Mouse (Mus musculus) left cerebral cortex, postnatal 4 days (tissue): Measurements from ENCODE around the gene Ebi3. TPM values are rescaled to one million over a fixed set of nuclear protein-coding genes. Genes with fewer than 3 reads are reported as not detected.
A peak's percentile ranks its signal among the peaks of the same experiment; 100 is the strongest.

Experiments
- DNase-seq: peaks from one replicate; pipeline ENCODE4 v3.0.0-alpha.2; 2022
- intact Hi-C: fragments of 180-260 bp; cut with DNase I; formaldehyde crosslinking; loops from one replicate; pipeline ENCODE4 v1.15.1; 2025
- total RNA-seq, 2 experiments: library from RNA; stranded (reverse); gene quantifications; 2 replicates each; pipeline ENCODE4 v1.2.3; 2021

Gene Ebi3
- total RNA-seq, 2 experiments from 2014 or later = 4.9 to 5.9 TPM

DNA sequence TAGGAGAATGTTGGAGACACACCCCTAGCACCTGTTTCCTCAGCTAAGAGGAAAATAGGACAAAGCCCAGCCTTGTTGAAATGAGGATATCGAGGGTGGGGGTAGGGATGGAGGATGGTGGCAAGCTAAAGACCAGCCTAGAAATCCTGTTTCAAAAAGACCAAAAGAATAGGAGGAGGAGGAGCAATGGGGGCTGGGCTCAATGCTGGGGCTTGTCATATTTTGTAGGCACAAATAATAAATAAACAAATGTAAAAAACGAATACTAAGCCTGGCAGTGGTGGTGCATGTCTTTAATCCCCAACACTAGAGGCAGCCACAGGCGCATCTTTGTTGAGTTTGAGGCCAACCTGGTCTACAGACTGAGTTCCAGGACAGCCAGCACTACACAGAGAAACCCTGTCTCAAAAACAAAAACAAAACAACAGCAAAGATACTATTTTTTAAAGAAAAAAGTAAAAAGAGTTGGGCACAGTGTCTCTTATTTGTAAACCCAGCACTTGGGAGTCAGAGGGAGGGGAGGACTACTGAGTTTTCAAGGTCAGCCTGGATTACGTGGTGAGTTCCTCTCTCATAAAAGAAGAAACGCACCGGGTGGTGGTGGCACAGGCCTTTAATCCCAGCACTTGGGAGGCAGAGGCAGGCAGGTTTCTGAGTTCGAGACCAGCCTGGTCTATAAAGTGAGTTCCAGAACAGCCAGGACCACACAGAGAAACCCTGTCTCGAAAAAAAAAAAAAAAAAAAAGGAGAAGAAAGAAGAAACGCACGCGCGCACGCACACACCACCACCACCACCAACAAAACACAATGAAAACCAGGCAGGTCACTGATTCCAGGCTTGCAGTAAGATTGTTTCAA lies 5.5 kb downstream of the Ebi3 start:
- no peak for DNase-seq
- intact Hi-C loops = no loop called here

GRCm38 (mm10) chr17:55958584-55958886 lies 6.1 kb downstream of the Ebi3 start:
- no peak for DNase-seq
- intact Hi-C loops = no loop called here

GRCm38 (mm10) chr17:55958918-55959728 lies 6.7 kb downstream of the Ebi3 start, which contains the start of gene Yju2:
TSS of gene Yju2 (plus strand) at chr17:55959099.
- DNase-seq = peak; percentile 91
- intact Hi-C loops = no loop called here

DNA sequence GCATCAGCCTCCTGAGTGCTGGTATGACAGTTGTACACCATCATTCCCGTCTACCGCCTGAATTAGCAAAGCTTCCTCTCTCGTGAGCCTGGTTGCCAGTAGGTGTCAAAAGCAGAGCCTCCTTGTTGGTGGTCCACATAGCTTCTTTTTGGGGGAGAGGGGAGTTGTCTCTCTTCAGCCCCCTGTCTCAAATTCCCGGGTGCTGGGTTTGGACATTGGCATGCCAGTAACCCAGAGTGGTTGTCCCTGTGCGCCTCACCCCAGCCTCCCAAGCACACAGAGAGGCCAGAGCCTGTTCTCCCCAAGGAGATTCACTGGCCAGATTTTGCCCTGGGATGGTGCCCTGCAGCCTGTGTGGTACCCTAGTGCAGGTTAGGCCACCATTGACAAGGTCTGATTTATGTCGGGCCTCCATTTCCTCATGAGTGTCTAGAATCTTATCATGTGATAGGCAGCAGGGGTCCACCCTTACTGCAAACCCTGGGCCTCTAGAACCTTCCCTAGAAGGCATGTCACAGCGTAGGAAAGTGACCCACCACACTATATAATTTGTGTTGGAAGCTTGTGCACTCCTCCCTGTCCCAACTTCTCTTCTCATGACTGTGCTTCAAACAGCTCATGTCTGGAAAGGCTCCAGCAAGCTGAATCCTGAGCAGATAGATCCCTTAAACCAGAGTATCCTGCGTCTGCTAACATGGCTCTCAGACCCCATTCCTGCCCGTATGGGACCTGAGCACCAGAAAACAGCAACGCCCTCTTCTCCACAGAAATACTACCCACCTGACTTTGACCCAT lies 7.7 kb downstream of the Ebi3 start:
- intact Hi-C loops = no loop called here
- no peak for DNase-seq

DNA sequence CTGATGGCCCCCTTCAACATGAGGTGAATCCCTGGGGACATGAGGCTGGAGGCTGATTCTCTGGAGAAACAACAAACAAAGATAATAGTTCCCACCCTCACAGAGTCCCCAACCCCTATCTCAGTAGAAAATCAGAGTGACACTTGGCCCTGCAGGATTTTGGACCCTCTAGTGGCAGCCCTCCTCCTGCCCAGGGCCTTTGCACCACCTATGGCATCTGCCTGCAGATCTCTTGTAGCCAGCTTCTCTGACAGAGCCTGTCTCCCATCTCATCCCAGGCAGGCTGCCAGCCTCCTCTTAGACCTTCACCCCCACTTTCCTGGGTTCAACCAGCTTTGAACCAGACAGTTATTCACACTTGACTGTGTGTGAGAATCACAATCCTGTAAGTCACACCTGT lies 8.4 kb downstream of the Ebi3 start:
- intact Hi-C loops = no loop called here
- no peak for DNase-seq

- intact Hi-C loops = no loop called here
- no peak for DNase-seq
These were observed 9.2 kb downstream of the Ebi3 start for GRCm38 (mm10) chr17:55961631-55962030.

DNA sequence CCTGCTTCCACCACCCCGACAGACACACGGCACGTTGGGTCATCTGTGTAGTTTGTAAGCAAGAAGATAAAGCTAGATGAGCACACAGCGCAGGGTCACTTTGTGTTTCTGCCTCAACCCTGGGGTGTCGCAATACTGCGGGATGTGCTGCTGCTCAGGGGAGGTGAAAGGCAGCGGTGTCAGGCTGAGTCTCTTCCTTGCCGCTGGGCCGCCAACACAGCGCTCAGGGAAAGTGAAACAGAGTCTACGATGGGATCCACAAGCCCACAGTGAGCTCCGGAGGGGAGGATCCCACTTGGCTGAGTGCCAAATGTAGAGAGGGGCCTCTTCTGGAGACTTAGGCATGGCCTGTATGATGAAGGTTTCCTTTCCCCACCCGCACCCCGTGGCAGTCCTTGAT lies 10.7 kb downstream of the Ebi3 start:
- DNase-seq = no peak
- intact Hi-C loops = no loop called here

GRCm38 (mm10) chr17:55964496-55964895 lies 12.1 kb downstream of the Ebi3 start:
- intact Hi-C loops = no loop called here

GRCm38 (mm10) chr17:55964996-55965395 lies 12.6 kb downstream of the Ebi3 start:
- DNase-seq = no peak
- intact Hi-C loops = no loop called here

More at GRCm38 (mm10) chr17:55964496-55964895, 12.1 kb downstream of the Ebi3 start:
- DNase-seq = no peak

DNA sequence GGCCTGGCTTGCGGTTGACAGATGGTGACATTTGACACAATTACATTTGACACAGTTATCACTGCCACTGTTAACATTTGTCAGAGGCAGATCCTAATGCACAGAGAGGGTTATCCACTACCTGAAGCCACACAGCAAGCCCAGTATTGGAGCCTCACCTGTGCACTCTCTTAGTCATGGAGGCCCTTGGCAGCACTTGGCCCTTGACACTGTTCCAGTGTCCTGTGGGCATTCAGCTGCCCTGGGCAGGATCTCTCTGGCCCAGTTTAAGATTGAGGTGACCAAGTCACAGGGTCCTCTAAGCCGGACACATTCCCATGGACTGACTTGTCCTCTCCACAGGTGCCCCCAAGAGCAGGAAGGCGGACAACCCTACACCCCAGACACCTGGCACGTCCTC lies 14.7 kb downstream of the Ebi3 start:
- intact Hi-C loops = no loop called here
- no peak for DNase-seq

DNA sequence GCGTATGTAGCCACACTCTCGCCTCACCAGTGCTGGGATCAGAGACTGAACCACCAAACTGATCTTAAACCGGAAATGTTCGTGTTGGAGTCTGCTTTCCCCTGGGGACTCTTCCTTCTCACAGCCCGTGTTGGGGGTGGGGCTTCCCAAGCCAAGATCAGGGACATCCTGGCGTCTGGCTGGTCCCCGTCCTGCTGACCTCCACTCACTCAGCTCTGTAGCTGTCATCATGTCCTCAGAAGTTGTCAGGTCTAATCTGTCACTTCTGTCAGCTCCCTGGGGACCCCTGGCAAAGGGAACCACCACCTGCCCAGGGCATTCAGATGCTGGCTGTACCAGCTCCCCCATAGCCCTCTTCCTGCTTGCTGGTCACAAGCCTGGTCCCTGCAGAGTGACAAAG lies 15.8 kb downstream of the Ebi3 start:
- intact Hi-C loops = no loop called here

DNA sequence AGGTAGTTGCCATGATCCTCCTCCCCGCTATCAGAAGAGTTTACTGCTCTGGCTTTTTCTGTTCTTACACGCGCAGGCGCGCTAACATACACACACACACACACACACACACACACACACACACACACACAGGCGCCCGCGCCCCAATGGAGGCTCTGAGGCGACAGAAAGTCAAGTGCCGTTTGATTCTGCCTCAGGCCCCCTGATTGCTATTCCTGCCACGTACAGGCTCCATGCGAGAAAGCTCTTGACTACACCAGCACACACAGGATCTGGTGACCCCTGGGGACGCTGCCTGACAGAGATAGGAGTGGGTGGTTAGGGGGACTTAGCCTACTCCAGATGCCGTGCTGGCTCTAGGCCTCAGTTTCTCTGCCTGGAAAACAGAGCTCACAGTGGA lies 17.1 kb downstream of the Ebi3 start:
- DNase-seq = peak; percentile 88
- intact Hi-C loops = no loop called here

More for the DNA sequence above, 15.8 kb downstream of the Ebi3 start:
- DNase-seq = peak; percentile 52

GRCm38 (mm10) chr17:55969966-55970891 lies 17.8 kb downstream of the Ebi3 start, which contains the start of gene Shd:
TSS of gene Shd (plus strand) at chr17:55970467.
- DNase-seq = peak; percentile 80
- intact Hi-C loops = no loop called here

DNA sequence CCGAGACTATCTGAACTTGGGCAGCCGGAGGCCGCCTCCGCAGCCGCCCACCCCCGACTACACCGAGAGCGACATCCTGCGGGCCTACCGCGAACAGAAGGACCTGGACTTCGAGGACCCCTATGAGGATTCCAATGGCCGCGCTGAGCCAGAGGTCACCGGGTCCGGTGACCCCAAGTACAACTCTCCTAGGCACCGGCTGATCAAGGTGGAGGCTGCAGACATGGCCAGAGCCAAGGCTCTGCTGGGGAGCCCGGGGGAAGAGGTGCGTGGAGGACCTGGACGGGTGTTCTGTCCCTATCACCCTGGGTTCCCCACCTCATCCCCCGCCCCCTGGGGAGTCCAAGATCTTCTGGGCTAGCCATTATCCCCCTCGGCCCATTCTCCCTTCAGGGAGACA lies 19.0 kb downstream of the Ebi3 start:
- DNase-seq = no peak
- intact Hi-C loops = no loop called here

DNA sequence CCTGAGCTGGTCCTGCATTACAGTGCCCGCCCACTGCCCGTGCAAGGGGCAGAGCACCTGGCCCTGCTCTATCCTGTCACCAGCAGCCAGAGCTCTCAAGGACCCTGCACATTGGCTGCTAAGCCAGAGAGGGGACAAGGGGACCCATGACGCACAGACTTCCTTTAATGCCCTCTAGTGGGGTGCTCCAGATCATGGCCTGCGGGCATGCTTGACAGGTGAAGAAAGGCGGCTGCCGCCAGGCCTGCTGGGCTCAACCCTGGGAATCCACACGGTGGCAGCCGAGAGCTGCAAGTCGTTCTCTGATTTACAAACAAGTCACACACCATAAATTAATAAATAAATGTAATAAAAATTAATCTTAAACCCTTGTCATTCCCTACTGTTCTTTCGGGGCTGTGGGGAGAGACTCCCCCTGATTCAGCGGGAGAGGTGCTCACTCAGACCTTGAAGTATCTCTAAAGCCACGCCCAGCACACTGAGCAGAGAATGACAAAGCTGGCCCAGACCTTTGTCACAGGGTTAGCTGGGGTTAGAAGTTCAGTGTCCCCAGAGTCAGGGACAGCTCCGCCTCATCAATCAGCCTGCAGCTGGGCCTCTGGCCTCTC lies 23.9 kb downstream of the Ebi3 start:
- intact Hi-C loops = no loop called here
- peak; percentile 84 for DNase-seq

GRCm38 (mm10) chr17:55977301-55977700 lies 24.9 kb downstream of the Ebi3 start:
- DNase-seq = no peak
- intact Hi-C loops = no loop called here

GRCm38 (mm10) chr17:55986030-55986961 lies 33.9 kb downstream of the Ebi3 start, which contains the start of gene Fsd1:
TSS of gene Fsd1 (plus strand) at chr17:55986509.
- intact Hi-C loops = no loop called here
- DNase-seq = peak; percentile 90

DNA sequence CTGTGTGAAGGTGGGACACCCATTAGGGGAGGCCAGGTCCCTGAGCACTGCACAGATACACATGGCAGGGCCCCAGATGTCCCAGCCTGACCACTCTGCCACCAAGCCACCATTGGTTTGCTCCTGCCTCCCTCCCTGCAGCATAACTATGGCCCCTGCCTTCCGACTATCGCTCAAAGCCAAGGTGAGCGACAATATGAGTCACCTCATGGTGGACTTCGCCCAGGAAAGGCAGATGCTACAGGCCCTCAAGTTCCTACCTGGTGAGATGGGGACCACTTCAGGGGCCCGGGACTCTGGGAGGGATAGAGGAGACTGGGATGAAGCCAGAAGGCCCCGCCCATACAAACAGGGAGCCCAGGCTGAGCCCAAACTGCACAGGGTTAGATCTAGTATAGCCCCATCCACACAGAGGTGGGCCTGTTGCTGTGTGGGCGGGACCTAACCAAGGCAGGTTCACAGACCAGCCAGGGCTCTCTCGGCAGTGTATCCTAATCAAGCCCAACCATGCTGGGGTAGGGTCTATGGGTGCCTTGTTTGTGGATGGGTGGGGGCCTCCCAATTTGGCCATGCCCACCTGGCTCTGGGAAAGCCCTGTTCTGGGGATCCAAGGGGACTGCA lies 37.9 kb downstream of the Ebi3 start:
- intact Hi-C loops = no loop called here
- DNase-seq = no peak
